Mouse (Mus musculus) lung, adult 2 months (tissue): ENCODE results near the gene Pi4k2b. TPM values are rescaled to one million over a fixed set of nuclear protein-coding genes. Genes with fewer than 3 reads are reported as not detected.
"Not testable (repeated sequence)": the region's sequence is repeated elsewhere in the genome, so short reads cannot be mapped to it uniquely, and the experiment has no call there.

ENCODE experiments used
- DNase-seq: peaks from one replicate; pipeline ENCODE4 v3.0.0; 2022
- H3K4me1 ChIP-seq: fragments of 200-500 bp; 2 replicates; pipeline ENCODE4 v1.6.1; 2011; ENCODE audit warnings: low read length; ENCODE audit not compliant: control insufficient read depth, insufficient read depth
- H3K4me3 ChIP-seq: fragments of 200-500 bp; replicated peaks from 2 replicates; pipeline ENCODE3; 2011; ENCODE audit warnings: low read depth, mild to moderate bottlenecking, control low read depth, low read length; ENCODE audit errors: extremely low read depth
- CTCF ChIP-seq: fragments of 200-500 bp; IDR thresholded peaks from 2 replicates; pipeline ENCODE4 v1.5.1; 2011; ENCODE audit warnings: mild to moderate bottlenecking, low read length, control low read depth; ENCODE audit not compliant: insufficient read depth
- POLR2A ChIP-seq: fragments of 200-500 bp; IDR thresholded peaks from 2 replicates; pipeline ENCODE4 v1.6.1; 2011; ENCODE audit warnings: low read depth, mild to moderate bottlenecking, control low read depth, low read length, borderline replicate concordance; ENCODE audit errors: extremely low read depth
- WGBS: fragments of 180-500 bp; shearing (Covaris S2); methylation state at CpG from one replicate; pipeline ENCODE4 v1.1.7; 2018; 5-methylcytosine and 5-hydroxymethylcytosine counted together
- polyA plus RNA-seq: library from polyadenylated mRNA; depleted of rRNA; stranded (reverse); fragments of >200 nt; gene quantifications from 2 replicates; pipeline ENCODE4 v1.2.3, GENCODE M21; 2012; rRNA removed

Gene Pi4k2b
- polyA plus RNA-seq: 72.4 and 115 TPM in 2 replicates

GRCm38 (mm10) chr5:52741391-52742111, at the start of gene Pi4k2b:
Gene Pi4k2b, plus strand, starts transcription at chr5:52741574.
- Histone ChIP-seq H3K4me3 (peak within 1 kb of the TSS; percentile 94), H3K4me1 (peaks cover 4% of the 10 kb centered on the region)
- WGBS: 1% methylated on average over 73 of the region's 75 CpGs
- TF ChIP-seq CTCF: no peak
- TF ChIP-seq POLR2A: 0 out of 2 replicates have a peak, but pooled peaks have one; percentile 44
- peak; percentile 82 for DNase-seq

GRCm38 (mm10) chr5:52697291-52697690, 44.1 kb upstream of the Pi4k2b start:
- Histone ChIP-seq H3K4me3 (no peak overlapping the region), H3K4me1 (no peaks in the 10 kb centered on the region)
- WGBS: 76% methylated on average over 1 of the region's 1 CpGs
- no peak for DNase-seq
- TF ChIP-seq POLR2A (no peak), CTCF (no peak)

GRCm38 (mm10) chr5:52697882-52698440, 43.4 kb upstream of the Pi4k2b start:
- DNase-seq, H3K4me1 ChIP-seq, H3K4me3 ChIP-seq: not testable (repeated sequence)
- WGBS: 73% methylated on average over 7 of the region's 7 CpGs

GRCm38 (mm10) chr5:52704562-52704961, 36.8 kb upstream of the Pi4k2b start:
- no peak for DNase-seq
- WGBS: 70% methylated on average over 4 of the region's 4 CpGs
- no peaks in the 10 kb centered on the region for H3K4me1 ChIP-seq
- TF ChIP-seq POLR2A (no peak), CTCF (no peak)
- no peak overlapping the region for H3K4me3 ChIP-seq

- no peaks in the 10 kb centered on the region for H3K4me1 ChIP-seq
- no peak for DNase-seq
- TF ChIP-seq POLR2A: no peak
- no peak for TF ChIP-seq CTCF
Observed at GRCm38 (mm10) chr5:52712704-52713103, 28.7 kb upstream of the Pi4k2b start.

GRCm38 (mm10) chr5:52716742-52717448, 24.5 kb upstream of the Pi4k2b start:
- peak; percentile 37 for DNase-seq
- TF ChIP-seq POLR2A: no peak
- no peak for TF ChIP-seq CTCF
- 61% methylated on average over 5 of the region's 5 CpGs for WGBS
- no peak overlapping the region for H3K4me3 ChIP-seq
- no peaks in the 10 kb centered on the region for H3K4me1 ChIP-seq

More at GRCm38 (mm10) chr5:52712704-52713103, 28.7 kb upstream of the Pi4k2b start:
- H3K4me3 ChIP-seq: no peak overlapping the region

GRCm38 (mm10) chr5:52721003-52721402, 20.4 kb upstream of the Pi4k2b start:
- Histone ChIP-seq H3K4me3 (no peak overlapping the region), H3K4me1 (no peaks in the 10 kb centered on the region)
- 65% methylated on average over 8 of the region's 8 CpGs for WGBS
- peak; percentile 49 for DNase-seq
- no peak for TF ChIP-seq CTCF
- no peak for TF ChIP-seq POLR2A

- WGBS: 76% methylated on average over 5 of the region's 5 CpGs
- TF ChIP-seq CTCF: no peak
- no peak for TF ChIP-seq POLR2A
- H3K4me1 ChIP-seq: no peaks in the 10 kb centered on the region
- DNase-seq: no peak
- no peak overlapping the region for H3K4me3 ChIP-seq
Observed at GRCm38 (mm10) chr5:52727747-52728146, 13.6 kb upstream of the Pi4k2b start.

GRCm38 (mm10) chr5:52732811-52733210, 8.6 kb upstream of the Pi4k2b start:
- no peak overlapping the region for H3K4me3 ChIP-seq
- no peak for DNase-seq
- TF ChIP-seq CTCF (no peak), POLR2A (no peak)
- H3K4me1 ChIP-seq: no peaks in the 10 kb centered on the region
- 67% methylated on average over 4 of the region's 4 CpGs for WGBS

GRCm38 (mm10) chr5:52736046-52736445, 5.3 kb upstream of the Pi4k2b start:
- TF ChIP-seq POLR2A (no peak), CTCF (no peak)
- no peak for DNase-seq
- Histone ChIP-seq H3K4me3 (no peak overlapping the region), H3K4me1 (no peaks in the 10 kb centered on the region)
- WGBS: 64% methylated on average over 3 of the region's 3 CpGs
